Mouse (Mus musculus) c-Kit-positive CD71-positive TER-119-negative erythroid progenitor cells, embryonic 14.5 days (primary cell): Measurements from ENCODE around the gene Hhex.

Experiments
- DNase-seq: peaks from one replicate; pipeline ENCODE4 v3.0.0-alpha.2; 2013; ENCODE audit warnings: low read depth

Hhex gene

DNA sequence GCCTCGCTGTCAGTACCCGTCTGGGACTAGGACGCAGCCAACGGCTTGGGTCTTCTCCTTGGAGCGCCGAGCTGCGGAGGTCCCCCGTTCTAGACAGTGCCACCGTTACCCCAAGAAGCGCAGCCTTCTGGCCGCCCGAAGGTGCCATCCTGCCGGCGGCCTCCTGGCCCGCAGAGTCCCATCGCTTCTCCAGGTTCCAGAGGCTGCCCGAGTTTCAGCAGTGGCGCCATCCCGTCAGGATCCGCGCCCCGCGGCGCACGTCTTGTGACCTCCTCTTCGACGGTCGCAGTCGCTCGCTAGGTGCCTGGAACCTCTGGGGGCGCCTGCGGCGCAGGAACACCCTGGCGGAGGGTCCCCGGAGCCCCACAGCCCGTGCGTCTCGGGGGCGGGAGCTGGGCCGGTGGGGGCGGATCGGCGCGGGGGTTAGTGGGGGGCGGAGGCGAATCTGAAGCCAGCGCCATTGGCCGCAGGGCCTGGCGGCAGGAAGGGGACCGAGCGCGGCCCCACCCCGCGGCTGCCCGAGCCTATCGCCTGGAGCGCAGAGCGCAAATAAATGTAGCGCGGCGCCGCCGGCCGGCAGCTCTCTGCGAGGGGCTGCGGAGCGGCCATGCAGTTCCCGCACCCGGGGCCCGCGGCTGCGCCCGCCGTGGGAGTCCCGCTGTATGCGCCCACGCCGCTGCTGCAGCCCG is at the start of gene Hhex:
Gene Hhex (plus strand): TSS at position 548 of the 689 bp plus-strand sequence.
- peak; percentile 38 for DNase-seq

DNA sequence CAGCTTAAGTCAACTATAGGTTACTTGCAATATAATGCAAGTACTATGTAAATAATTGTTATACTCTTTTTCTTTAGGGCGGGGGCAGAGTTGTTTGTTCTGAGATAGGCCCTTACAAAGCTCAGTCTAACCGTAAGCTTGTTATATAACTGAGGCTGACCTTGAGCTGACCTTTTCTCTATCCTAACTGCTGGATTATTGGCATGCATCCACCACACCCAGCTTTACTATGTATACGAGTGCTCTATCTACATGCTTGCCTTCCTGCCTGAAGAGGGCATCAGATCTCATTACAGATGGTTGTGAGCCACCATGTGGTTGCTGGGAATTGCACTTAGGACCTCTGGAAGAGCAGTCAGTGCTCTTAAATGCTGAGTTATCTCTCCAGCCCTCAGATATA is 48.5 kb upstream of the Hhex start:
- no peak for DNase-seq

DNA sequence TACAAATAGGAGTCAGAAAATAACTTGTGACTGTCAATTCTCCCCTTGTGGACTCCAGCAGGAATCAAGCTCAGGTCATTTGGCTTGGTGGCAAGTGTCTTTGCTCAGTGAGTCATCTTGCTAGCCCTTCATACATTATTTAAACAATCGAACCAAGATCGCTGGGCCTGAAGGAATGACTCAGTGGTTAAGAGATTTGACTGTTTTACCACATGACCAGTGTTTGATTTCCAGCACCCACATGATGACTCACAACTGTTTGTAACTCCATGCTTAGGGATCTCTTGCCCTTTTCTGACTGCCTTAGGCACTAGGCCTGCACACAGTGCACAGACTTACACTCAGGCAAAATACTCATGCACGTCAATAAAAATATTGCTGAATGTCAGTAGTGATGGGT is 42.7 kb upstream of the Hhex start:
- no peak for DNase-seq

DNA sequence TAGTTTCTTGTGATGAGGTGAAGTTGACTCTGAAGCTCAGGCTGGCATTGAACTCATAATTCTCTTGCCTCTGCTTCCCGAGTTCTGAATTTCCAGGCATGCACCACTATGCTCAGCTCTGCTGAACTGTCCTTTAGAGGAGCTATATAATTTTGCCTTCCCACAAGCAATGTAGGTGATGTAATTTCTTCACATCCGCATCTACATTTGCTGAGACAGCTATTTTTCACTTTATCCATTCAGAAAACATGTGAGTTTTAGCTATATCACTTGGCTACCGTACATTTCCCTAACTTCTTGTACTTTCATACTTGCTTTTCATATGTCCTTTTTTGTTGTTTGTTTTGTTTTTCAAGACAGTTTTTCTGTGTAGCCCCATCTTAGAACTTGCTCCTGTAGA is 38.3 kb upstream of the Hhex start:
- DNase-seq: no peak

DNA sequence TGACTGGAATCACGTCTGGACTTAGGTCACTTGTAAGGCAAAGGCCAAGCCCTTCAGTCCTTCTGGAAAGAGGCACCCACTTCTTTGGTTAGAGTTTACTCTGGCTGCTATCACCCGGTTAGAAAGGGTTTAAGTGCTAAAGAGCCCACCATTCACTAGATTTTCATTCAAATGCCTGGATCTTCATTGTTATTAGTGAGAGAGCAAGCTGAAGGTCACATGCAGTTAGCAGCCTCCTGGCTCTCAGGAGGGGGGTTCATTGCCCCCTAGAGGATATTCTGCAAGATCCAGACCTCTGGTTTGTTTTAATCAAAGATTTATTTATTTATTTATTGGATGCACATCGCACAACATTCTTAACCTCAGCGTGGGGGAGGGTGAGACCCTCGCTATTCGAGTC is 33.7 kb upstream of the Hhex start:
- no peak for DNase-seq

DNA sequence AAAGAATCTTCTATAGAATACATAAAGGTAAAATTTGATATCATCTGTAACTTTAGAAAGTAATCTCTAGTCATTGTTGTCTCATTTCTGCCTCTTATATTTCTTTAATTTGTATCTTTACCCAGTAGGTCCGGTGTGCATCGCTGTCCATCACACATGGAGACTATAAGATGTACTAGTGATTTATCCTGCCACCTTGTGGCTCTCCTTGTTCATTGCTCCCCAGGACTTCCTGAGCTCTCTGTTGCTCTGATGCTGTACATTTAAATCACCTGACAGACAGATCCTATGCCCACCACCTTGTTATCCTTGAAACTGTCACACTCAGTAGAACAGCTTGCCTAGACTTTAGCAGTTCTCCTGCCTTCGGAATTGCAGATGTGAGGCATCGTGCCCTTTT is 16.3 kb upstream of the Hhex start:
- DNase-seq: no peak

- DNase-seq: peak; percentile 73
Measured at GRCm38 (mm10) chr19:37419613-37420012, 15.0 kb upstream of the Hhex start.

- DNase-seq: no peak
Measured at GRCm38 (mm10) chr19:37428589-37428988, 6.0 kb upstream of the Hhex start.

DNA sequence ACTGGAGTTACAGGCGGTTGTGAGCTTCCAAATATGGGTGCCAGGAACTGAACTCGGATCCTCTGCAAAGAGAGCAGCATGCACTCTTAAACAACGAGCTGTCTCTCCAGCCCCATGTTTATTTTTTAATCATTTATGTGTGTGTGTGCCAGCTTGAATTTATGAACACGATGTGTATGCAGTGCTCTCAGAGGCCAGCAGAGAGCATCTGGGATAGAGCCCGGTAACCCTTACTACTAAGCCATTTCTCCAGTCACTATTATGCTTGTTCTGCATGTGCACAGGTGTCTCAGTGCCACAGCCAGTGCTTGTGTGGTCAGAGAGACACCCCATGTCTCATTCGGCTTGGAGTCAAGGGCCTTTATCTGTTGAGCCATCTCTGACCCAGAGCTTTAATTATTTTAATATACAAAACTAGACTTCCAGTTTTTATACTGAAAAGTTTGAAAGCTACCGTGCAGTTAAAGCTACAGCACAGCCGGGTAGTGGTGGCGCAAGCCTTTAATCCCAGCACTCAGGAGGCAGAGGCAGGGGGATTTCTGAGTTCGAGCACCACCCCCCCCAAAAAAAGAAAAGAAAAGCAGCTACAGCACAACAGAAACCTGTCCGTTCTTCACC is 3.4 kb upstream of the Hhex start:
- no peak for DNase-seq

- no peak for DNase-seq
Measured at GRCm38 (mm10) chr19:37432868-37433570, 1.6 kb upstream of the Hhex start.

DNA sequence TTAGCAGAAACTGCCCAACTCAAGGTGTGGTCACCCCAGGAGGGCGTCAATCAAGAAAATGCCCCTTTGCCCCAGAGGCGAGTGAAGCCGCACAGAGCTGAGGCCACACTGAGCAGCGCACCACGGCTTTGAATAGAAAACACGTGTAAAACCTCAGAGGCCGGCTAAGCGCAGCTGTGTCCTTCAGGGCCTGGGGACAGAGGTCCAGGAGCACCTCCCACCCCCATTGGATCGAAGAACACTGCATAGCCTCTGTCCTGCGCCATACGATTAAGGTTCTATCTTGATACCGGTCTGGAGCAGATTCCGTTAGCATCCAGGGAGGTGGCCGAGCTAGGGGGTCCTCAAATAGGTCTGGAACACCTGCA is 731 bp upstream of the Hhex start:
- DNase-seq: no peak

DNA sequence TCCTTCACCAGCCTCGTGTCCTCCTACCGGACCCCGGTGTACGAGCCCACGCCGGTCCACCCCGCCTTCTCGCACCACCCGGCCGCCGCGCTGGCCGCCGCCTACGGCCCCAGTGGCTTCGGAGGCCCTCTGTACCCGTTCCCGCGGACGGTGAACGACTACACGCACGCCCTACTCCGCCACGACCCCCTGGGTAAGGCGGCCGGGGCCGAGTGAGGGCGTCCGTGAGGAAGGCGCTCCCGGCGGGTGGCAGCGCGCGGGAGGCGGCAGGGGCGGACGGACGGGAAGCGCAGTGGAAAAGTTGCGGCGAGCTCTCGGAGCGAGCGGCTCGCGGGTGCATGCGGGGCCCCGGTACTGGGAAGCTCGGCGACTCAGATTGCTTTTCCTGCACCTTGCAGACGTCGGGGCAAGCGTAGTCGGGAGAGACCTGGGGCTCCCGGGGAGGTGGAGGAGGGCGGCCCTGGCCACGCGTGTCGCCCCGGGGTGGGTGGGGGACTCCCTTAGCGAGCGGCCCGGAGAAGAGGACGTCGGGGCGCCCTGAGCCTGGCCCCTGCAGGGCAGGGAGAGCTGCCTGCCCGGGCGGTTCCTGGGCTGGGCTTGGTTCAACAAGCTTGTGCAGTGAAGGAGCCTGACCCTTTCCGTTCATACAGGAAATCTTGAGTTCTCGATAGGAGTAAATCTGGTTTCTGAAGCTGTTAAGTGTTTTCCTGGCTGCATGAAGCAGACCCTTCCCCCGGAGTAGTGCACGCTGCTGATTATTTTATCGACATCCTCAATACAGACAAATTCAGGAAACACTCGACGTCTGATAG is 637 bp downstream of the Hhex start:
- DNase-seq: peak; percentile 41

GRCm38 (mm10) chr19:37435853-37436174 is 1.2 kb downstream of the Hhex start:
- DNase-seq: no peak

- DNase-seq: no peak
Measured at GRCm38 (mm10) chr19:37436514-37437288, 2.1 kb downstream of the Hhex start.

DNA sequence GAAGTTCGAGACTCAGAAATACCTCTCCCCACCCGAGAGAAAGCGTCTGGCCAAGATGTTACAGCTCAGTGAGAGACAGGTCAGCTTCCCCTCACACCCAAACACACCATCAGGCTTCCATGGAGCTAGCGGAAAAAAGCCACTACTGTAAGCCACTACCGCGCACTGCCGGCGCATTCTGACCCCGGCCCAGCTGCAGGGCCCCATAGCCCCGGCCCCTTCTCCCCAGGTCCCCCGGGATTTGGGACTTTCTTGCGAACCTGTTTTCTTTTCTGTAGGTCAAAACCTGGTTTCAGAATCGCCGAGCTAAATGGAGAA is 2.6 kb downstream of the Hhex start:
- DNase-seq: no peak

GRCm38 (mm10) chr19:37440181-37440580 is 5.6 kb downstream of the Hhex start:
- no peak for DNase-seq

- DNase-seq: no peak
Measured at GRCm38 (mm10) chr19:37440708-37441475, 6.3 kb downstream of the Hhex start.

DNA sequence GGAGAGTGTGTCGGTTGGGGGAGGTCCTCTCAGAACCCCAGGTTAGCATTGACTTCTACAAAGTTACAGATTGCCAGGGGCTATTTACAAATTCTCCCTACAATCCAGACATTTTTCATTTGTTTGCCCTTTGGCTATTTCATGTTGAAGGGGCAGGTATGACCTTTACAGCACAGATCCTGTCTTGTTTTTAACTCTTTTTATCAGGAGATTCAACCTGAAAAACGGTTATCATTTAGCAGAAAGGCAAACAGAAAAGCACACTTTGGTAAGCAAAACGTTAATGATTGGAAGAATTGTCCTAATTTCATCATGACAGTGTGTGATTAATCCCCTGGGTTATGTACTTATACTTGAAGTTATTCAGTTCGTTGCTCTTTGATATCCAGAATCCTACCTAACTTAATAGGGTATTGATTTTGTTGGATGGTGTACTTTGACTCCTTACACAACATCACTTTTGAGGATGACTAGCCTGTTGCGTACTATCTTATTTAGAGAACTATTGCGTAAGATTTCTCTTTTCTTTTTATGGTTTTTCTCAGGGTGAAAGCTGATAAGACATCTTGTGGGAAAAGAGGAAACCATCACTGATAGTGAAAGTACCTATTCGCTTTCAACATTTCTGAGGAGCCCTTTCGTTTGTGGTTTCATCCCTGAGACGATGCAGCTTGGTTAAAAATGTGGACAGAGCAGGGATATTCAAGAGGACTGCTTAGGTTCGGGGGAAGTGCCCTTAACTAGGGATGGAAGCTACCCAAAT is 8.1 kb downstream of the Hhex start:
- no peak for DNase-seq

DNA sequence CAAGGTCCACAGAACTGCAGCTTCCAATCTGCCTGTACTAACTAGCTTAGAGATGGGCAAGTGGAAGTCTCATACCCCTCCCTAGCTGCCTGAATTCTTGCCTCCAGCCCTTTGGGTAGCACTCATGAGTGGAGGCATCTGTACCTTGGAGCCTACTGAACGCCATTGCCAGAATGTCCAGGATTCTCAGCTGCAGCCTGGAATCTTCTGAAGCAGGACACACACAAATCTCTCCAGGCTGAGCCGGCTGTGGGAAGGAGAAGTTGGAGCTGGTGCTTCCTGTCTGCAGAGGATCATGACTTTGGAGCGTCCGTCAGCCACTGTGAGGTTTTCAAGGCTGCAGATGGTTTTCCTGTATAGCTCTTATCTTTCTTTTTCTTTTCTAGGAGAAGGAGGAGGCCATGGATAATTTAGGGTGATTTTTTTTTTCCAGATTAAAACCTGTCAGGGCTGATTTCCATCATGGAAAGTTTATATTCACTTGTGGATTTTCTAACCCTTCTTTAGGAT is 9.1 kb downstream of the Hhex start:
- DNase-seq: no peak

GRCm38 (mm10) chr19:37448212-37448611 is 13.6 kb downstream of the Hhex start:
- DNase-seq: no peak
